Mouse (Mus musculus) embryo, embryonic 10.5 days (tissue): ENCODE data around the gene Tmem165.

ENCODE experiments used
- DNase-seq: peaks from one replicate; pipeline ENCODE4 v3.0.0-alpha.2; 2015; ENCODE audit warnings: low spot score

Gene Tmem165

DNA sequence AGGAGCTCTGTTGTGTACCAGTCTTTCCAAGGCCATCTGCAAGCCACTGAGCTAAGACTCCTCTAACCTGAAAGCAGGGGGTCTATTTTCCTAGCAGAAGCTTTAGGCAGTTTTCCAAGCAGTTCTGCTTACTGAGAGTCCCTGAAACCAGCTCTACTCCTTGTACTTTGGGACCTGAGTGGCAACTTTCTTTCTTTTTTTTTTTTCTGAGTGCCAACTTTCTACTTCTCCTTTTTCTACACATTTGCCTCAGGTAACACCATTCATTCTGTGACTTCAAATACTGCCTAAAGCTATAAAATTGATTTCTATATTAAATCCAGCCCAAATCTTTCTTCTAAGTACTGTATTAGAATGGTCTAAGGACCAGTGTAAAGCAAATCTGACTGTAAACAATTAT is 62.9 kb downstream of the Tmem165 start:
- no peak for DNase-seq

DNA sequence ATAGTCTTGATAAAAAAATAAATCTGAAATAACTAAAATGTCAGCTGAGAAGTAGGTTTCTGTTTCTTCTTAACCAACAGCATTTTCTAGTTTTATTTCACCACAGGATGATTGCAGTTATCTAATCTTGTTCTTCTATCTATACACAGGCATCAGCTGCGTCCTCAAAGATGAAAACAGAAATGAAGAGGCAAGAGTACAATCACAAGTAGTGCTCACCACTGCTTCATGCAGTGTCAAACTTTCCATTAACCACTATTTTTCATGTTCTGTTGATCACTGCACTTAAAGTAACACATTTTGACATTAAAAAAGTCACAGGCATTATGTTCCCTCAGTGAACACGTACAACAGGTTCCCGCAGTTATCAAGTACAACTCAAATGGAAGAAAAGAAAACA is 67.3 kb downstream of the Tmem165 start:
- no peak for DNase-seq
